Mouse (Mus musculus): ENCODE measurements at regions not wholly inside any gene's neighbourhood (a gene's known extent, or its start where the extent isn't known, plus 50 kb on each side); places are given as distances from the start of the nearest gene placed in this dataset.
A peak's percentile ranks its signal among the peaks of the same experiment; 100 is the strongest.

- DNase-seq (ENCODE audit: low spot score), result no peak
- H3K9me3 ChIP-seq, result no peaks in the 10 kb centered on the region
- WGBS, result 25% methylated on average over 11 of the region's 11 CpGs
Measured at GRCm38 (mm10) chr17:93817656-93818055, 618.8 kb downstream of the Adcyap1 start.

More at GRCm38 (mm10) chr17:93817656-93818055, 618.8 kb downstream of the Adcyap1 start:
- no peaks in the 10 kb centered on the region for H3K4me1 ChIP-seq
- peak overlapping the region; percentile 25; the same call in 1 of the 2 replicates for H3K4me3 ChIP-seq
- H3K36me3 ChIP-seq (replicated peaks), result no peaks in the 10 kb centered on the region
- H3K27me3 ChIP-seq (replicated peaks; ENCODE audit: low read depth, poor library complexity, severe bottlenecking), result no peaks in the 10 kb centered on the region
- no peak overlapping the region for H3K27ac ChIP-seq (replicated peaks)

Data from embryonic facial prominence, embryonic 10.5 days (tissue).